14 mouse cellular contexts compared by ENCODE assay signal in the genomic region with DNA sequence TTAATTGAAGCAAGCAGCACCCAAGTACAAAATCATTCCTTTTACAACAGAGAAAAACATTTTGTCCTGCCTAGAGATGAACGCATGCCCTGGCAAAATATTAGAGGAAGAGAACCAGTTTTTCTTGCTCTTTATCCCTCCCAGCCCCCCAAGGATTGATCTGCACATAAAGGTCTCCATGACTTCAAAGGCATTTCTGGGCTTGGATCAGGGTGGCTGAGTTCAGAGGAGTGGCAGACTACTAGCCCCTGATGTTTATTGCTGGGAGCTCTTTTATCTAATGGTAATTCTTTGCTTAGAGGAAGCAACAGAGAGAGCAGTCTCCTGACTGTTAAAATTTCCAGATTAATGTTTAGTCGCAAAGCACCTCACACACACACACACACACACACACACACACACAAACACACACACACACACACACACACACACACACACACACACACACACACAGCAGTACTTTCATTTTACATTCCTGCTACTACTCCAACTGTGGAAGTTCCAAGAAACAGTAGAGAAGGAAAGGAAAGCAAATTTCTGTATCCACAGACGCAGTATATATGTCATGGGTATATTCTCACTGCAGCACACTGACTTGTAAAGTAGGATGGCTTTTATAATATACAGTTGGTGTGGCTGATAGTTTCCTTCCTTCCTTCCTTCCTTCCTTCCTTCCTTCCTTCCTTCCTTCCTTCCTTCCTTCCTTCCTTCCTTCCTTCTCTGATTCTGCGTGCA.
DNase-seq lines count a peak whose midpoint lies in the region; ATAC-seq and TF ChIP-seq lines count a peak whose summit lies in the region.
"Had no signal": no experiment of that assay in that cellular context is flagged by ENCODE, and none has a peak within 500 bp of the region (broad histone marks: within the 10 kb centered on the region; RNA-seq: fewer than 3 reads in every experiment).

No protein-coding gene starts in this region.

- 0 out of 2 replicates have a peak overlapping the region, but pooled peaks have one; percentile 43 for H3K27ac ChIP-seq in kidney, embryonic 16.5 days (ENCODE audit: low read length)
- H3K27ac ChIP-seq in embryonic facial prominence, embryonic 14.5 days (replicated peaks; ENCODE audit: low read depth, low read length) = no peak overlapping the region
- no peak overlapping the region for H3K27ac ChIP-seq in midbrain, embryonic 12.5 days (replicated peaks)
- H3K27ac ChIP-seq: embryonic facial prominence, embryonic 15.5 days had no signal

- H3K4me1 ChIP-seq in kidney, embryonic 16.5 days (ENCODE audit: insufficient read depth, low read length) = no peaks in the 10 kb centered on the region
- no peaks in the 10 kb centered on the region for H3K4me1 ChIP-seq in embryonic facial prominence, embryonic 14.5 days (ENCODE audit: control insufficient read depth, insufficient read depth, low read length)
- H3K4me1 ChIP-seq in midbrain, embryonic 12.5 days = 0 out of 2 replicates have a peak, but pooled peaks cover 2% of the 10 kb centered on the region
- H3K4me1 ChIP-seq: embryonic facial prominence, embryonic 15.5 days had no signal

- no peak for TF ChIP-seq POLR2A in brain, embryonic 14.5 days (IDR thresholded peaks at IDR 0.05; ENCODE audit: borderline replicate concordance, extremely low read depth, insufficient read depth, insufficient read length, poor library complexity, severe bottlenecking)

- no peak overlapping the region for H3K4me3 ChIP-seq in kidney, embryonic 16.5 days (ENCODE audit: low read length)
- H3K4me3 ChIP-seq in embryonic facial prominence, embryonic 14.5 days (ENCODE audit: low read depth, low read length) = no peak overlapping the region
- H3K4me3 ChIP-seq in midbrain, embryonic 12.5 days = no peak overlapping the region
- H3K4me3 ChIP-seq: embryonic facial prominence, embryonic 15.5 days; myocyte had no signal

- WGBS in kidney, embryonic 16.5 days = 40% methylated on average over 4 of the region's 4 CpGs
- 58% methylated on average over 4 of the region's 4 CpGs for whole genome bisulfite sequencing in embryonic facial prominence, embryonic 14.5 days
- 51% methylated on average over 2 of the region's 4 CpGs for WGBS in midbrain, embryonic 12.5 days

- H3K4me2 ChIP-seq in kidney, embryonic 16.5 days (replicated peaks; ENCODE audit: low read depth, low read length) = no peak overlapping the region
- H3K4me2 ChIP-seq in embryonic facial prominence, embryonic 14.5 days (ENCODE audit: low read depth, low read length) = no peak overlapping the region
- H3K4me2 ChIP-seq in midbrain, embryonic 12.5 days (replicated peaks) = no peak overlapping the region
- H3K4me2 ChIP-seq: embryonic facial prominence, embryonic 15.5 days had no signal

- no peak for DNase-seq in kidney, adult 18-20 months
- peak; percentile 60 for DNase-seq in brain, embryonic 14.5 days (ENCODE audit: low read depth)
- DNase-seq in embryonic facial prominence, embryonic 14.5 days (ENCODE audit: low spot score) = peak; percentile 63
- DNase-seq in cerebellum, postnatal 14 days = no peak
- no peak for DNase-seq in gastrocnemius, postnatal 25 days
- DNase-seq: cerebellum, adult 8-10 months; heart, postnatal 10 days had no signal

- no peak overlapping the region for H3K9ac ChIP-seq in kidney, embryonic 16.5 days (replicated peaks; ENCODE audit: low read length)
- H3K9ac ChIP-seq in embryonic facial prominence, embryonic 14.5 days (ENCODE audit: low read depth, low read length) = no peak overlapping the region
- no peak overlapping the region for H3K9ac ChIP-seq in midbrain, embryonic 12.5 days (replicated peaks)
- H3K9ac ChIP-seq: embryonic facial prominence, embryonic 15.5 days had no signal

- no peaks in the 10 kb centered on the region for H3K9me3 ChIP-seq in kidney, embryonic 16.5 days (ENCODE audit: low read length)
- no peaks in the 10 kb centered on the region for H3K9me3 ChIP-seq in embryonic facial prominence, embryonic 14.5 days (ENCODE audit: control insufficient read depth, low read length)
- H3K9me3 ChIP-seq in midbrain, embryonic 12.5 days = no peaks in the 10 kb centered on the region
- H3K9me3 ChIP-seq: embryonic facial prominence, embryonic 15.5 days had no signal

- H3K27me3 ChIP-seq in kidney, embryonic 16.5 days (ENCODE audit: insufficient read depth, low read length) = no peaks in the 10 kb centered on the region
- H3K27me3 ChIP-seq in embryonic facial prominence, embryonic 14.5 days (replicated peaks; ENCODE audit: control insufficient read depth, insufficient read depth, low read length) = no peaks in the 10 kb centered on the region
- H3K27me3 ChIP-seq in midbrain, embryonic 12.5 days = no peaks in the 10 kb centered on the region
- H3K27me3 ChIP-seq: embryonic facial prominence, embryonic 15.5 days had no signal

- H3K36me3 ChIP-seq in kidney, embryonic 16.5 days (ENCODE audit: insufficient read depth, low read length) = no peaks in the 10 kb centered on the region
- H3K36me3 ChIP-seq in embryonic facial prominence, embryonic 14.5 days (ENCODE audit: control insufficient read depth, insufficient read depth, low read length) = no peaks in the 10 kb centered on the region
- H3K36me3 ChIP-seq in midbrain, embryonic 12.5 days = no peaks in the 10 kb centered on the region
- H3K36me3 ChIP-seq: embryonic facial prominence, embryonic 15.5 days had no signal

- ATAC-seq in kidney, embryonic 16.5 days (ENCODE audit: low FRiP score, low TSS enrichment) = peak; percentile 88
- ATAC-seq in embryonic facial prominence, embryonic 14.5 days (ENCODE audit: low read depth) = peak; percentile 41; the same call in 1 of the 2 replicates
- 0 out of 2 replicates have a peak, but pooled peaks have one; percentile 54 for ATAC-seq in midbrain, embryonic 12.5 days (ENCODE audit: low FRiP score, low read depth)
- ATAC-seq in erythroid progenitor cell, adult 5-6 weeks (replicated peaks; ENCODE audit: low FRiP score, poor library complexity, severe bottlenecking) = no peak
- ATAC-seq: forebrain, embryonic 14.5 days; hindbrain, embryonic 16.5 days had no signal

- TF ChIP-seq CTCF in brain, embryonic 14.5 days (IDR thresholded peaks at IDR 0.05; ENCODE audit: borderline replicate concordance, extremely low read depth, insufficient read depth, insufficient read length) = no peak

Comparison
In these comparisons a context has a peak if more than half of its experiments do, and no peak if none do; other contexts are left out.
1. DNase-seq: peak in brain, embryonic 14.5 days (single experiment) and embryonic facial prominence, embryonic 14.5 days (single experiment); none in kidney, adult 18-20 months (single experiment), cerebellum, postnatal 14 days (0 of 2) and gastrocnemius, postnatal 25 days (single experiment).